Mouse (Mus musculus): ENCODE data around the gene Apln.
A peak's percentile ranks its signal among the peaks of the same experiment; 100 is the strongest.

The Apln gene

GRCm38 (mm10) chrX:48034144-48035113 is at the start of gene Apln:
Gene Apln (minus strand): TSS chrX:48034853.
- DNase-seq (ENCODE audit: low spot score), result no peak

DNA sequence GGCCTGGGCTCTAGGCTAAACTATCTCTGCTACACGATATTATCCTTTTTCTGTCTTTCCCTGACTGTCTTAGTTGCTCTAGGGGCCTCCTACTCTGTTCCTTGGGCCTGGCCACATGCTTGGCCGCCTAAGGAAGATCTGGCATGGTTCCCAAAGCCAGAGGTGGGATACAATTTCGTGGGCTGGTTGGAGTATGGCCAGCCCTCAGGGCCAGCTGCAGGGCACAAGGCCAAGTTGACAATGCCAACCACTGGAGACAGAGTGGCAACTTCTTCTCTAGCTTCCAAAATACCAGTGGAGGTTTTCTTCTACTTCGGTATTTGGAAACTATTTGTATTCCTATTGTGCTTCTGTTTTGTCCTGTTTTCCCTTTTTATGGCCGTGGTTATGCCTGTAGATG is 47.7 kb upstream of the Apln start:
- no peak for DNase-seq (ENCODE audit: low spot score)

DNA sequence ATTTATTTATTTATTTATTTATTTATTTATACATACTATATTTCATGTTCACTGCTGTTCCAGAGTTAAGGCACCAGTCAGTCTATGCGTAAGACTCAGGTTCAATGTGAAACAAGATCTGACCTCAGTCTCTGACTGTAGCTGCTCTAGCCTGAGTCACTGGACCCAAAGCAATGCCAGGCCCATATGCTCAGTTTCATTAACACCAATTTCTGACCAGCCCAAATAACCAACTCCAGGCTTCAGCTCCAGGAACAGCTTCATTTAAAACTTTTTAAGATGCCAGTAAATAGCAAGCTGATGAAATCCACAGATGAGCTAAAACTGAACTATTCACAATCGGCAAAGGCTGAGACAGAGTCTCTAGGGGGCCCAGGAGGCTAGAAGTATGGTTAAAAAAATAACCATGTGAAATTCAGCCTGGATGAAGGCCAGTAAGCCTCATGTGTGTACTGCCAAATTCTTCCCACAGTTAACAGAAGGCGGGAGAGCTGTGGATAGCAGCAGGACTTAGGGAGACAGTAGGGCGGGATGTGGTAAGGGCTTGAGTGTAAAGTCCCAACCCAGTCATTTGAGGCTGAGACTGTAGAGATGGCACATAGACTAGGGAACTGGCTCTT is 42.3 kb upstream of the Apln start:
- no peak for DNase-seq (ENCODE audit: low spot score)

GRCm38 (mm10) chrX:48074691-48075090 is 40.0 kb upstream of the Apln start:
- no peak for DNase-seq (ENCODE audit: low spot score)

DNA sequence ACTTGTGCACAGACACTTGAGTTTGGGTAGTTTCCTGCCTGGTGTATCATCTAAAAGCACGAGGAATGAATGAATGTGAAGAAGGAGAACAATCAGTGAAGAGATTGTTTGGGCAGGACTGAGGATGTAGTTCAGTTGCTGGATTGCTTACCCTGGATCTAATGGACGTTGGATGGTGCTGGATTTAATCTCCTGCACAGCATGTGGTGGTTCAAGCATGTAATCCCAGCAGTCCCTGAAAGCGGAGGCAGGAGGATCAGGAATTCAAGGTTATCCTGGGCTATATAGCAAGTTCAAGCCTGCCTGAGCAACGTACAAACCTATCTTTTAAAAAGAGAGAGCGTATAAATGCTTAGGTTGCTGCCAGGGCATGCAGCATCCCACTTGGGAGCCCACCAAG is 37.7 kb upstream of the Apln start:
- DNase-seq (ENCODE audit: low spot score), result no peak

- no peak for DNase-seq (ENCODE audit: low spot score)
These were observed 37.3 kb upstream of the Apln start for GRCm38 (mm10) chrX:48071961-48072360.

DNA sequence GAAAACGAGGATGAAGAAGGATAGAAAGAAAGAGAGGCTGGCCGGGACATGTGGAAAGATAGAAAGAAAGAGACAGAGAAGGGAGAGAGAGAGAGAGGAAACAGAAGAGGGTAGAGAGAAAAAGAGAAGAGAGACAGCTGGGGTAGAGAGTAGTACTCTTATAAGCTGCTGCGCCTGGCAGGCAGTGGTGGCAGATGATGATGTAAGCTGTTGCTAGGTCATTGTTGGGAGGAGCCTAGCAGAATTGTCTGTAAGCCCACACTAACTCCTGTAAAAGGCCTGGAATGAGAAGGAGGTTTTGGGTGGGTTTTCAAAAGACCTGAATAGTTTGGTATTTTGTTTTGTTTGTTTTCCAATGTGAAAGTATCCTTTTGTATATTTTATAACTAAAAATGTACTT is 32.2 kb upstream of the Apln start:
- no peak for DNase-seq (ENCODE audit: low spot score)

GRCm38 (mm10) chrX:48064166-48064853 is 29.7 kb upstream of the Apln start:
- no peak for DNase-seq (ENCODE audit: low spot score)

DNA sequence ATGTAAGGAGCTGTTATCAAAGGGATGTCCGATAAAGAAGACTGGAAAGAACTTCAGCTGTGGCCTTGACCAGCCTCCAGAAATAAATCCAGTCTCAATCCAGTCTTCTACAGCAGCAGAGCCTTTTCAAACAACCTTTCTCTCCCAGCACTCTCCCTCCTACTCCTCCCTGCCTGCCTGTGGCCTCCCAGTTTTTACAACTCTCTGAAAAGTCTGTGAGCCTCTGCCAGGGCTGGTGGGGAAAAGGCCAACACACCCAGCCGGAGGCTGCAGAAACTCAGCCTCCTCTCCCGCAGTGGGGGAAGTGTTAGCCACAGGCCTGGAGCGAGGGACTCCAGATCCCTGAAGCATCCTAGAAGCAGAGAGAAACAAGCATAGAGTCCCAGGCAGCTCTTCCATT is 27.8 kb upstream of the Apln start:
- DNase-seq (ENCODE audit: low spot score), result no peak

- DNase-seq (ENCODE audit: low spot score), result no peak
These were observed 19.7 kb upstream of the Apln start for GRCm38 (mm10) chrX:48054186-48055015.

DNA sequence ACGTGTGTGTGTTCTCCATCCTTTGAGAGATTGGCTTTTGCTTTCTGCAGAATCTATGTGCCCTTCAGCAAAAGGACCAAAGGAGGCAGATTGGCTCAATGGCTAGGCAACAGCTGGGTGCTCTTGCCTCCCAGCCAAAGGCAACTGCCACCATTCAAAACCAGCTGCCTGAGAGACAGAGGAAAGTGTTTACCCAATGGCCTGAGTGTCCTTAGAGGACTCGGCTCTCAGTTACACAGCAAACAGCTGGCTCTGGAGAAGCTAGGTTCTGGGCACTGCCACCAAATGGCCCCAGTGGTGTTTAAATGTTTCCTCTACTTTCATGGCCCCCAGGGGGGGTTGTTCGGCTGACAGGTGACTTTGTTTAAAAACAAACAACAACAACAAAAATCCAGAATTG is 19.1 kb upstream of the Apln start:
- DNase-seq (ENCODE audit: low spot score), result no peak

GRCm38 (mm10) chrX:48046315-48046714 is 11.7 kb upstream of the Apln start:
- no peak for DNase-seq (ENCODE audit: low spot score)

- DNase-seq (ENCODE audit: low spot score), result no peak
These were observed 9.6 kb upstream of the Apln start for GRCm38 (mm10) chrX:48044261-48044660.

DNA sequence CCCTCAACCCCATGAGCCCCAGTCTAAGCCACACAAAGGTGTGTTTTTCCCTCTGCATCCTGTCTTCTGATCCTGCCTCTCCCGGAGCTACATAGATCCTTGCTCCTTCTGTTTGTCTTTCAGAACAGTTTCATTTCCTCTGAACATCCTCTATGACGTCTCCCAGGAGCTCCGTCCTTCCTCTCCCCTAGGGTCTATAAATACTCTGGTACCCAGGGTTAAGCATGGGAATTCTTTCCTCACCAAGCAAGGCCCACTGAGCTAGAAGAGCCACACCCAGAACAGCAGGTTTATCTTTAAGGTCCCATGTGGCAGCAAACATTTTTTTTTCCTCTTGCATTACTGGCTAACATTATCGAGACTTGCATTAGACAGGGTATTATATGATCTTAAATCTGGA is 8.1 kb upstream of the Apln start:
- no peak for DNase-seq (ENCODE audit: low spot score)

DNA sequence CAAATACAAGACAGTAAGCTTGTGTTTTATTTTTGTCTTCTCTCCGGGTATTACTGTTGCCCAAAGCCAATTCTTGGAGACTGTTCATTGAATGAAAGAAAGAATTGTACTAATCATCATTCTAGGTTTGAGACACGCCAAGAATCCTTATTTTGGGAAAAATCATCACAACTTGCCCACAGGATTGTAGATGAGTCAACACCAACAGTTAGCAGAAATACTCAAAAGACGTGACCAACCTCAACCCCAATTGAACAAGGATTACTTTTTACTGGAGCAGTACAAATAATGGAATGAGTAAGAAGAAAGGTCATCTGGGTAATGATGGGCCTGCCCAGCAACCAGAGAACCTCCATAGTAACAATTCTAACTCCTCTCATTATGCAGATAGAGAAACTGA is 5.7 kb upstream of the Apln start:
- no peak for DNase-seq (ENCODE audit: low spot score)

- DNase-seq (ENCODE audit: low spot score), result no peak
These were observed 898 bp downstream of the Apln start for GRCm38 (mm10) chrX:48033766-48034143.

GRCm38 (mm10) chrX:48033024-48033423 is 1.6 kb downstream of the Apln start:
- no peak for DNase-seq (ENCODE audit: low spot score)

GRCm38 (mm10) chrX:48031866-48032265 is 2.8 kb downstream of the Apln start:
- DNase-seq (ENCODE audit: low spot score), result no peak

- no peak for DNase-seq (ENCODE audit: low spot score)
These were observed 4.1 kb downstream of the Apln start for GRCm38 (mm10) chrX:48030593-48030992.

DNA sequence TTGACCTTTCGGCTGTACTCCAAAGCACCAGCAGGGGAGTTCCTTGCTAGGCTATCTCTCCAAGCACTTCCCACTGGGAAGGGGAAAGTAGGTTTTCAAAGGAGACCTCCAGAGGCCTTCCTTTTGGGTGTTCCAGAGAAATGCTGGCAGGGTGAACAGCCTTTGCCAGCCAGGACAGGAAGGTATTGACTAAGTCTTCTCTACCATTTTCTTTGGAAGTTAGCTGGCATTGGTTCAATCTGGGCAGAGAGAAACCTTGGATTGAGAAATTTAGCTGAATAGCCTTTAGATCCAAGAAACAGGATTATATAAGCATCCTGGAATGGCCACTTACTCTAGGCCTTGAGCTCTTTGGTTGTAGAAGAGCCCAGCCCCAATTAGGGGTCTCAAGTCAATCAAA is 11.8 kb downstream of the Apln start:
- DNase-seq (ENCODE audit: low spot score), result no peak

- DNase-seq (ENCODE audit: low spot score), result peak; percentile 12
These were observed 14.7 kb downstream of the Apln start for GRCm38 (mm10) chrX:48019940-48020339.

DNA sequence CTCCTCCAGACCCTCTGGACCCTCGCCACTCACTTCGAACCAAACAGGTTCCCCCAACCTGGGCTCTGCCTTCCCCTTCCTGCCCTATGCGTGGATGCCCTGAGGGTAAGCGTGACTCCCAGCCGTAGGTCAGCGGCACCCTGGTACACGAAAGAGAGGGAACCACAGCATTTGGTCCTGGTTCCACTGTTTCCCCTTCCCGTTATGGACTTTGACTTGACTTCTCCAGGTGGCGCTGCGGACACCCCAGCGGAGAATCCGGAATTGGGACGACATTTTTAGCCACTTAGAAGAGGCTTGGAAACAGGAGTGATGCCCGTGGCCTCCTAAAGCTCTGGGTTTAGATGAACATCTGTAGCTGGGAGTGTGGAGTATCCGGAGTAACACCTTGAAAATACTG is 15.3 kb downstream of the Apln start:
- no peak for DNase-seq (ENCODE audit: low spot score)

Data from MN1 (cell line).